Mouse (Mus musculus) right cerebral cortex, postnatal 25 days (tissue): ENCODE measurements around the gene Dnajc30.
A peak's percentile ranks its signal among the peaks of the same experiment; 100 is the strongest.
"Not testable (repeated sequence)": the region's sequence is repeated elsewhere in the genome, so short reads cannot be mapped to it uniquely, and the experiment has no call there.

ENCODE experiments used
- DNase-seq: peaks from one replicate; pipeline ENCODE4 v3.0.0; 2022

Gene Dnajc30

DNA sequence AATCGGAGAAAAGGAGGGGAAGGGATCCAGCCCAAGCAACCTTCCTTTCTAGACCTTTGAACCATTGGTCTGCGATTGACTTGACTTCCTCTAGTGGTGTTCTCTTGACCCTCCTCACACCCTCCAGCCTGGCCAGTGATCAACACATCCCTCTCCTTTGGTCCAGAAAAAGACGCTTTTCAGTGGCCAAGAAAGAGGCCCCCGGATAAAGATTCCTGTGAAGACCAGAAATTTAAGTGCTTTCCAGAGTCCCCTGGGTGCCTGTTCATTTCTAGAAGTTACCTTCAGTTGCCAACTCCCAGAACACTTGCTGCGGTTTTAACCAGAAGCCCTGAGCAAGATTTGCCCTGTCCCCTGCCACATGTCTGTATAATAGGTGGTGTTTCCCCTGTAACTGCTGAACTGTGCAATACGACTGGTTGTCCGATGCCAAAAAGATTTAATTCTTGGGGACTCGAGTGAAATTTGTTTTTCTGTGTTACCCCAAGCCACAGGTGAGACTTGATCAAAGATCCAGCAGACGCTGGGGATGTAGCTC lies 976 bp downstream of the Dnajc30 start, which contains the start of gene Bud23:
TSS of gene Bud23 (minus strand) at position 51 of the 538 bp plus-strand sequence.
- not testable (repeated sequence) for DNase-seq

DNA sequence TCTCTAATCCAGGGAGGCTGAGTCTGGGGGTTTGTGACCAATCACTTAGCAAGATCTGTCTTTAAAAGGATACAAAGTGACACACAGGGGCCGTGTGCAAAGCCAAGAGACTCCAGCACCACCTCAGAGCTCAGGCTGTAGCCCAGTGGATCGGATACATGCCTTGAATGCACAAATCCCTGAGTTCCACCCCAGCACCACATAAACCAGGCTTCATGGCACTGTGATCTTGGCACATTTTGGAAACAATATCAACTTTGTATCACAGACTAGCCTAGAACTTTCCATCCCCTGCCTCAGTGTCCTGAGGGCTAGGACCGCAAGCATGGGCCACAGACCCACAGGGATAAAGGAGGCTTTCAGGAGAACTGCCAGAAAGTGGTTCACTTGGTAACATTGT lies 2.0 kb downstream of the Dnajc30 start:
- no peak for DNase-seq

DNA sequence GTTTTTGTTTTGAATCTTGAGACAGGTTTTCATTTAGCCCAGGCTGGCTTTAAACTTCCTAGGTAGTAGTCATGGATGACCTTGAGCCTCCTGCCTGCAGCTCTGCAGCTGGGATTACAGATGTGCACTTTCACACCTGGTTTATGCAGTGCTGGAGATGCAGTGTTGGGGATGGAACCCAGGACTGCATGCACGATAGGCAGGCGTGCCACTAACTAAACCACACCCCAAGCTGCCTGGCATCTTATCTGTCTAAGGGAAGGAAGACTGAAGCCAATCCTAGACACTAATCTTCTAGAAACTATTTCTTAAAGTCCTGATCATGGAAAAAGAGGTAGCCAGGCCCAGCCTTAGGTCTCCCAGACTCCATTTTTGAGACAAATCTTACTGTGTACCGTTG lies 6.4 kb downstream of the Dnajc30 start:
- no peak for DNase-seq

DNA sequence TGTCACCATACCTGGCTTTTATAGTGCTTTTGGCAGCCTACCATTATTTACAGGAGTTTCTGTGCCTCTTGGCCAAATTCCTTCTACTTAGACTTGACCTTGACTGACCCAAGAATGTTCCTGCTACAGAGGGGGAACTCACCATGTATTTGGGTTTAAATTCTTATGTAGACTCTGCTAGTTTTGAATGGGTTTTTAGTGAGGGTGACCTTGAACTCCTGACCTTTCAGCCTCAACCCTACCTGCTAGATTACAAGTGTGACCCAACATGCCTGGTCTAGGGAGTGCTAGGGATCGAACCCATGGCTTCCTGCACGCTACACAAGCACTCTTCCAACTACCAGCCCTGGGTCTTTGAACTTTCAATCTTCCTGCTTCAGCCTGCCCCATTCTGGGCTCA lies 8.1 kb downstream of the Dnajc30 start:
- no peak for DNase-seq

DNA sequence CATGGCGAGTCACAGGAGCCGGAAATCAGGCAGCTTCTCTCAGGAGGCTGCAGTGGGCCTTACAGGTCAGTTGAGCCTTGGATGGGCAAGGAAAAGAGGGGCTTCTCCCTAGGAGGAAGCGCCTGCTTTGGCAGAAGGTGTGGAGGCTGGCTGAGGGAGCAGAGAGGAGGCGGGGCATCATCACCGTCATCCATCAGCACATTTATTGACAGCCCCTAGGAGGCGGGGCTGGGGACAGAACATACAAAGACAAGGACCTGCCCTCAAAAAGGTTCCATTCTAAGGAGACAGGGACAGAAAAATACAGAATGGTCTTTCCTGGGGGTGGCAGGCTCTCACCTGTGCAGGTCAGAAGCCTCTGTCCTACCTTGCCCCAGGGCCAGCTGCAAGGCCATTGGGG lies 8.7 kb downstream of the Dnajc30 start:
- DNase-seq, result no peak

DNA sequence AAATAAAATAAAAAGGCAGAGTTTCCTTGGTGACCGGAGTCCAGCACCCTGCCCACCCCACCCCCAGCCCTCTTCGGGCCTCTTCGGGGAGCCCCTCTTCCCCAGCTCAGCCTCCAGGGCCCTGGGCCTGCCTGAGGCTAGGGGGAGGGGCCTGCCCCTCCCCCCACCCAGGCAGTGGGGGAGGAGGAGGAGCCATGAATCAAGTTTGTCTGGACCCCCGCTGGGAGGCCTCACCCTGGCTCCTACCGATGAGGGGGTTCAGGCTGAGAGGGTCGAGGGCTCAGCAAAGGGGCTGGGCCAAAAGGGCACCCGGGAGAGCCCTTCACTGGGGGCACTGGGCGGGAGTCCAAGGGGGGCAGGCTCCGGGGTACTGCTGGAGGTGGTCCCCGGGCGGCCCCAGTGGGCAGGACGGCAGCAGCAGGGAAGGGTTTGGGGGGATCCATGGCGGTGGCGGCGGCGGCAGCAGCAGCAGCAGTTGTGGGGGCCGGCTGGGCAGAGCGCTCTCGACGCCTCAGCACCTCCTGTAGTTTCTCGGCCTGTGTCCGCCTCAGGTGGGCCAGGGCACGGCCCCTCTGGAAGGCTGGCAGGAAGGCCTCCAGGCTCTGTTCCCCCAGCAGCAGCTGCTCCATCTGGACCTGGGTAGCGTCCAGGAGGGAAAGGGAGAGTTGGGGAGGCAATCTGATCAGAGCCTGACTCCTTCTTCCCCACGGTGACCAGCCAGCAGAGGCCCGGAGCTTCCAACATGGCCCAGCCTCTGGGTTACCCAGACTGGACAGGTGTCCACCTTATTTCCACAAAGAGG lies 9.5 kb downstream of the Dnajc30 start:
- no peak for DNase-seq

DNA sequence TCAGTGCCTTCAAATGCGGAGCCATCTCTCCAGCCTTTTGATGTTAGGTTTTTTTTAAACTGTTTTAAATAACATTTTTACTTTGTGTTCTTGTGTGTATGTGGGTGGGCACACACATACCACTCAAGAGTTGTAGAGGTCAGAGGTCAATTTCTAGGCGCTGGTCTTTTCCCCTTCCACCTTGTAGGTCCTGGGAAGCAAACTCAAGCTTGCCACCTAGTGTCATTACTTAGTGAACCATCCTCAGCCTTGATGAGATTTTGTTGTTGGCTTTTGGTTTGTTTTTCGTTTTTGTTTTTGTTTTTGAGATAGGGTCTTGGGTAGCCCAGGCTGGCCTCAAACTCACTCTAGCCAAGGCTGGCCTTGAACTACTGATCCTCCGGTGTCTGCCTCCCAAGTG lies 11.7 kb downstream of the Dnajc30 start:
- no peak for DNase-seq

DNA sequence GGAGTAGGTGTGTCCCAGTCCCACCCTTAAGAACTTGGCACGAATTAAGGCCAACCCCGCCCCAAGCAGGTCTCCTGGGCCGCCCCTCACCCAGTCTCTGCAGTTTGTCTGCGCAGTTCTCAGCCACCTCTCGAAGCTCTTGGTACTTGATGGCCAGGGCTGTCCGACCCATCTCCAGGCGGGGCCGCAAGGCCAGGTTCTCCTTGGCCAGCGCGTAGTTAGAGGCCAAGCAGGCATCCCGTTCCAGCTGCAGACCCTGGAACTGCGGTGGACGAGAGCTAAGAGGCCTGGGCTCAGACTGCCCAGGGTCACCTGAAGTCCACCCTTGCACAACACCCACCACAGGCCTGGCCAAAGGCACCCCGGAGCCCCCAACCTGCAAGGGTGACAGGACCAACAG lies 12.4 kb downstream of the Dnajc30 start:
- DNase-seq, result no peak

DNA sequence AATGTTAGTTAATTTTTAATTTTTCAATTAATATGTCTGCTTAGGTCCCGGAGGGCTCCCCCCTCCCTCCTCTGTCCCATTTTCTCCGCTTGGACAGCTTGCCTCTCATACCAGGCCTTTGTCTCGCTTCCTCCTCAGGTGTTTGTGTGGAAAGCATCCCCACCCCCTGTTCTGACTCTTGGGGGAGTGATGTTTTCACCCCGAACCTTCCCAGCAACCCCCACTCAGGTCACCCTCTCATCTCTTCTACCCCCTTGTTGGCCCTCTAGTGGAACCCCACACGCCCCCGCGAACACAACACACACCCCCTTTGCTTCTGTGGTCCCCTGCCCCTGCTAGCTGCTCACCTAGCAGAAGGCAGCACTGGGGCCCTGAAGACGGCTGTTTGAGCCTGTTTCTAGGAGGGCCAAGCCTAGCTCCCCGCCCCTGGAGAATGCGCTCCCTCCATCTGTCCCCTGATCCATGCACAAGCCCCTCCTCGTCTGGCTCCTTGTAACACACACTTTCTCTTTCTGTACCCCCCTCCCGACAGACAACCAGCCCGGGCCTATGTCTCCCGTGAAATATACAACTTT lies 13.0 kb downstream of the Dnajc30 start:
- DNase-seq, result no peak

DNA sequence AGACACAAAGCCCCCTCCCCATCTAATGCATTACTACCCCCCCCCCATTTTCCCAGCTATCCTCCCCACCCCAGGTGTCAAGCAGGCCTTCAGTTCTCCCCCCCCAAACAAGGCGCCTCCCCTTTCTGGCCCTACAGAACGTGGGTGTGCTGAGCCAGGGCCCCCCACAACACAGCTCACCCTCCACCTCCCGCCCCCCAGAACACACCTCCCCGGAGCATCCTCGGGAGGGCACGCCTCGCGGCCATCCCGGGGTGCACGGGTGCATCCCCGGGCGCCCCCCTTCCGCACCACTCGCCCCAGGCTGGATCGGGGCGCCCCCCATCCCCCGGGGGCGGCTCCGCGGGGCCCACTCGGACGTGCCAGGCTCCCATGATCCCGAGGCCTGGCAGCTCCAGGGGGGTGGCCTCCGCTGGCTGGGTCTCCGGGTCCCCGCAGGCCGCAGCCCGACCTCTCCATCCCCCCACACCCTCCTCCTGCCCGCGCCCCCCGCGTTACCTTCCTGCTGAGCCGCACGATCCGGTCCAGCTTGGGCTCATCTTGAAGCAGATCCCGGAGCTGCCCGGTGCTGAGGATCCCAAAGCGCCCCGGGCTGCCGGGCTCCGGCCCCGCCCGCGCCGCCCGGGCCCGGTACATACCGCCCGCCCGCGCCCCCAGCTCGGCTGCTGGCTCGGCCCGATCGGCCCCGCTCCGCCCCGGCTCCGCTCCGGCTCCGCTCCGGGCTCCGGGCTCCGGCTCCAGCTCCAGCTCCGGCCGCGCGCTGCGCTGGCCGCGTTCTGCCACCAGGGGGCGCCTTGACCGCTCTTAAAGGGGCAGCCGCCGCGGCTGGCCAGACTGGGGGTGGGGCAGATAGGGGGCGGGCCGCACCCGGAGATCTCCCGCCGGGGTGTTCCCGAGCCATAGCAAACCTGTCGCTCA lies 13.8 kb downstream of the Dnajc30 start, which contains the start of gene Vps37d:
TSS of gene Vps37d (minus strand) at position 703 of the 918 bp plus-strand sequence.
- DNase-seq, result peak; percentile 94

DNA sequence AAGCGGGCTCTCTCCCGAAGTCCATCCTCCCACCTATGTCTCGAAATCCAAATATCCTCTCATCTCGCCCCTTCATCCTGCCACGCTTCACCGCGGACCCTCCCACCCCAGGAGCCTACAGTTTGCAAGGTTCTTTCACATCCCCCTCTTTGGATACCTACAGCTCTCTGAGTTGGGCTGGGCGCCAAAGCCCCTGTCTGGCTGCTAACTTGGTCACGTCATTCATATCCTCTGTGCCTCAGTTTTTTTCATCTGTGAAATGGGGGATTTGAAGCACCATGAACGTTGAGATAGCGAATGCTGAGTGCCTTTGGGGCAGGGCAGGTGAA lies 14.4 kb downstream of the Dnajc30 start:
- no peak for DNase-seq

DNA sequence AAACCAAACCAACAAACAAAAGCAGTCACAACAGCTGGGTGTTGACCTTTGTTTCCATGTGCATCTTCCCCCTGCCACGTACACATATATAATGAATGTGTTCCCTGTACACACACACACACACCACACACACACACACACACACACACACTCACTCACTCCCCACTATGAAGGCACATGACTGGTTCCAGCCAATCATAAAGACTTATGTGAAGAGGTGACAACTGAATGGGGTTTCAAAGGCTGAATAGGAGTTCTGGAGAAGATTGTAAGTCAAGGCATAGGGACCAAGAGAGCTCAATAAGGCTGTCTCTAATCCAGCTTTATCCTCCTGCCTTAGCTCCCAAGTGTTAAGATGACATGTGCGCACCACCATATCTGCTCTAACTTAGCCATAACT lies 15.6 kb downstream of the Dnajc30 start:
- no peak for DNase-seq

DNA sequence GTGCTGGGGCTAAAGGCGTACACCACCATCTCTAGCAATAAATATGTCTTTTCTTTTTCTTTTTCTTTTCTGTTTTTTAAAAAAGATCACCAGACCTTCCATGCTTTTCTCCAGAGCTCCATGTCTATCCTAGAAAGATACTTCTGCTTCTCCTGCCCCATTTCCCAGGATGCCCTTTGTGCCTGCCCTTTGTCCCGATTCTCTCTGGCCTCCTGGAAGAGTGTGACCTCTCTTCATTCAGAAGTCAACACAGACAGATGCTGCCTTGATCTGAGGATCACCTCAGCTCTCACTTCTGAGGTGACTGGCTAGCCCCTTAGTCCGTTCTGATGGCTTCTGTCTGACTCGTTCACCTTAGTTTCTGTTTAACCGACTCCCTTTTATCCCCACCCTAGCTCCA lies 16.5 kb downstream of the Dnajc30 start:
- DNase-seq, result no peak

DNA sequence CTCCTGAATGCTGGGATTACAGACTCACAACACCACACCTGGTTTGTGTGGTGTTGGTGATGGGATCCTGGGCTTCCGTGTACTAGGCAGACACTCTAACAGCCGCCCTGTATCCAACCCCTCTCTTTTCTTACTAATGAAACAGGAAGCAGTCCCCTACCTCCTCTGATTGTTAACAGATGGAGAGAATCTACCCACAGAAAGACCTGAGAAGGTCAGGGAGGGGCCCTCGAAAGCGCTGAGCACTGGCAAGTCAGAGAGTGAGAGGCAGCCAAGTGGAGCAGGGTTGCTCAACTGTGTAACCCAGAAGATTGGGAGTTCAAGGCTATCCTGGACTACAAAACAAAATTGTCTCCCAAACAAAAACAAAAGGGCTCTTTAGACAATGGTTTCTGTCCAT lies 22.9 kb downstream of the Dnajc30 start:
- no peak for DNase-seq

DNA sequence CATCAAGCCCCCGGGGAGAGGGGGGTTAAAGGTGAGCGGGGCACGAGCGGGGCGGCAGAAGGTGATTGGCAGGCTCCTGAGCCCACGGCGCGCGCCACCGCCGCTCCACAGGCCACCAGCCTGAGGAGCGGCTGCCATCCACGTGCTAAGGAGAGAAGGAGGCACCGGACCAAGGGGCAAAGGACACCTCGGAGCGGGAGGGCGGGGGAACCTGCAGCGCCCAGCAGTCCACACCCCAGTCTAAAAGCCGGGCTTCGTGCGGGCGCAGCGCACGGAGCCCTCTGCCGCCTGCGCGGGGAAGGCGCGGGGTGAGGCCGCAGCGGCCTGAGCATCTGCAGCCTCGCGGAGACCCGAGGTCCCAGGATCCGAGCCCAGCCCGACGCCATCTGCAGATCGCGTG lies 25.7 kb downstream of the Dnajc30 start, which contains the start of gene Mlxipl:
TSS of gene Mlxipl (plus strand) at position 238 of the 400 bp plus-strand sequence.
- no peak for DNase-seq

DNA sequence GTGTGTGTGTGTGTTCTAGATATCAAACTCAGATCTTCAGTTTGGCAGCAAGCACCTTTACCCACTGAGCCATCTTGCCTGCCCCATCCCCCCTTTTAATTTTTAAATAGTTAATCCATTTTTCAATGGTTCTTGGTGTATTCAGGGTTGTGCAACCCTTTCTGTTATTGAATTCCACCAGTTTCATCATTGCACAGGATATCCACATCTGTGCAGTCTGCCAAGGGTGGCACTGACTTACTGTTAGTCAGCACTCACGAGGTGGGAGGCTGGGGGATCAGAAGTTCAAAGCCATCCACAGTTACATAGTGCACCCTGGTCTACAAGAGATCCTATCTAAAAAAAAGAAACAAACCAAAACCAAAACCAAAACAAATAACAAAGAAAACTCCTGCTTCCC lies 37.0 kb downstream of the Dnajc30 start:
- no peak for DNase-seq

DNA sequence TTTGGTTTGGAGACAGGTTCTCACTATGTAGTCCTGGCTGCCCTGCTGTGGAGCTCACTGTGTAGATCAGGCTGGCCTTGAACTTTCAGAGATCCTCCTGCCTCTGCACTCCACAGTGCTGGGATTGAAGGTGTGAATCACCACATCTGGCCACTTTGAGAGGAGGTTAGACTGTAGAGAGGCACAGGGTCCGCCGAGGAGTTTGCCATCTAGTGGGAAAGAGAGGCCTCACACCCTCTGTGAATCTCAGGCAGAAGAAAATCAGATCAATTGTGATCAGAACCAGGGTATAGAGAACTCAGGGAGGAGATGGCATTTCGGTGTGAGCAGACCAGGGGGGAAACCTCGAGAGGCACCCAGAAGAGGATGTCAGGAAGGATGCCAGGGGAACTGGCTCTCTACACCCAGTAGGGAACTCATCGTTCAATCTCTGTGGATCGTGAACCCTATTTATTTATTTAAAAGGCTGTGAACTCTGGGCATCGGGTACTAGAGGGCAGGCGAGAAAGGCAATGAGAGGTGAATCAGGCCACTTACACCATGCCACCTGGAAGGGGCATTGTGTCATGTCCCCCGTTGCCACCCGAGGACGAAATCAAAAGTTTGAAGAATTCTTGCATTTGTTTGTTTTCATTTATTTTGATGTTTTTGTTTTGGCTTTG lies 40.1 kb downstream of the Dnajc30 start:
- no peak for DNase-seq

DNA sequence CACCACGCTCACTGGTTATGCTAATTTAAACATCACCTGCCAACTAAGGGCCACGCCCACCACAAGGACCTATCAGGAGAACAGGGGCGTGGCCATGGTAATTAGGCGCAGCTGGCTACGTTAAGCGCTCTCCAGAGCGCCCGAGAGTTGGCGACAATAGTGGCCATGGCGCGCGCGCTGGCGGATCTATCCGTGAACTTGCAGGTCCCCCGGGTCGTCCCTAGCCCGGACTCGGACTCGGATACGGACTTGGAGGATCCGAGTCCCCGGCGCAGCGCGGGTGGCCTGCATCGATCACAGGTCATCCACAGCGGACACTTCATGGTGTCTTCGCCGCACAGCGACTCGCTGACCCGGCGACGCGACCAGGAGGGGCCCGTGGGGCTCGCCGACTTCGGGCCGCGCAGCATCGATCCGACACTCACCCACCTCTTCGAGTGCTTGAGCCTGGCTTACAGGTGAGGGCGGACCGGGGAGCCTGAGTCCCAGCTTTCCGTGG lies 42.8 kb downstream of the Dnajc30 start:
- DNase-seq, result peak; percentile 46

DNA sequence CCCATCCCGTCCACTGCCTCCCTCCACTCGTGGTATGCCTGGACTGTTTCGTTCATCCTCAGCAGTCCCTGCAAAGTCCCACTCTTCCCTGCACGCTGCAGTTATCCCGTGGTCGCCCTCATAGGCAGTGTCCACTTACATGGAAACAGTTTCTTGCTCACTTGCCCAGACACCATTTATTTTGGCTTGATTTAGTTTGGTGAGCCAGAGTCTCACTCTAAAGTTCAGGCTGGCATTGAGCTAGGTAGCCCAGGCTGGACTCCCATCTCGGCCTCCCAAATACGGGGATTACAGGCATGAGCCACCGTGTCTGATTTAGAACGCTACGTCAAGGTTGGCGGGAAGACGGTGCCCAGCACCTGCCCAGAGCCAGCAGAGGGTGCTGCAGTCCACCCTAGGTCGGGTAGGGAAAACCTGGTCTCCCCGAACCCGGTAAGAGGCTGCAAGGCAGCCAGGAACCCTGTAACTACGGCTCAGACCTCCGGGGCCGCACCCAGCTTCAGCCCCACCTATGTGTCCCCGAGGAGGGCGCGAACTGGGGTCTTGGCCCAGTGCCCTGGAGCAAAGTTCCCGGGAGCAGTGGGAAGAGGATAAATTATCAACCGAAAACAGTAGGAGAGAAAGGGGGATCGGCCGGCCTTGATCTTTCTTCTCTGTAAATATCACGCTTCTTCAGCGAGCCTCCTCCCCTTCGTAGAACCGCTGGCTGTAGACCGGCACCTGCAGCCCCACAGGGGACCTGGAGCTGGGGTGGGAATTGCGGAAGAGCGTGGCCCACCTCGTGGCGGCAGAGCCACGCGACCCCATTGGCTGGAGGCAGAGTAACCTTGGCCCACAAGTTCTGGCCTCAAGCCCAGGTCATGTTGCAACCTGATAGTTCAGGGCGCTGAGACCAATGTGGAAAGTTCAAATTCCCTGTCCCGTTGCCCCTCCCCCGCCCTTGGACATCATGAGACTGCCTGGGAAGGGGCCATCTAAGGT lies 43.8 kb downstream of the Dnajc30 start:
- peak; percentile 25 for DNase-seq

DNA sequence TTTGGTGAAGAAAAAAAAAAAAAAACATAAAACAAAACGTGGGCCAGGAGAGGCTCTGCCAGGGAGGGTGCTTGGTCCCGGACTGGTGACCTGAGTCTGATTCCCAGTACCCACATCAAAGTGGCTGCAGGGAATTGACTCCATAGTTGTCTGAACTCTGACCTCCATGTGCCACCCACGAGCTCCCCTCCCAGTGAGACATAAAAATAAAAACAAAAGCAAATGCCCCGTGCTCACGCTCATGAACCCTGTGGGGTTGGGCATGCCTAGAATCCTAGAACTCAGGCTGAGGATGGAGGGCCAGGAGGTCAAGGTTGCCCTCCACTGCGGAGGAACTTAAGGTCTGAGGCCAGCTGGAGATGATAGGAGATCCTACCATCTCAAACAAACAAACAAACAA lies 45.0 kb downstream of the Dnajc30 start:
- DNase-seq, result no peak

DNA sequence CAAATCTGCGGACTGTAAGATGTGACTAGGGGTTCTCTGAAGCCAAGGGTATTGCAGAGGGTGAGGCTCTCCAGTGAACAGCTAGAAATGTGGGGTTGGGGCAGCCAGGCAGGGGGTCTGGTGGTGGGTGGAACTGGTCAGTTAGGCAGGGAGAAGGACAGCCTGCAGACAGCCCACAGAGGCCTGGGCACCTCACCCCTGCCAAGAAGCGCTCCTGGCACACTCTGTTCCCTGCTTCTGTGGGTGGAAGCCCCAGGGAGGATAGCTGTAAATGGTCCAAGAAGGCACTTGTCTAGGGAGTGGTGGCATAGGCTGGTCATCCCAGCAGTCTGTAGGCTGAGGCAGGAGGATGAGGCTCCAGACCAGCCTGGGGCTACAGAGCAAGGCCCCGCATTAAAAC lies 45.4 kb downstream of the Dnajc30 start:
- no peak for DNase-seq
